ENCODE assay signal across 9 mouse cellular contexts in the genomic region with DNA sequence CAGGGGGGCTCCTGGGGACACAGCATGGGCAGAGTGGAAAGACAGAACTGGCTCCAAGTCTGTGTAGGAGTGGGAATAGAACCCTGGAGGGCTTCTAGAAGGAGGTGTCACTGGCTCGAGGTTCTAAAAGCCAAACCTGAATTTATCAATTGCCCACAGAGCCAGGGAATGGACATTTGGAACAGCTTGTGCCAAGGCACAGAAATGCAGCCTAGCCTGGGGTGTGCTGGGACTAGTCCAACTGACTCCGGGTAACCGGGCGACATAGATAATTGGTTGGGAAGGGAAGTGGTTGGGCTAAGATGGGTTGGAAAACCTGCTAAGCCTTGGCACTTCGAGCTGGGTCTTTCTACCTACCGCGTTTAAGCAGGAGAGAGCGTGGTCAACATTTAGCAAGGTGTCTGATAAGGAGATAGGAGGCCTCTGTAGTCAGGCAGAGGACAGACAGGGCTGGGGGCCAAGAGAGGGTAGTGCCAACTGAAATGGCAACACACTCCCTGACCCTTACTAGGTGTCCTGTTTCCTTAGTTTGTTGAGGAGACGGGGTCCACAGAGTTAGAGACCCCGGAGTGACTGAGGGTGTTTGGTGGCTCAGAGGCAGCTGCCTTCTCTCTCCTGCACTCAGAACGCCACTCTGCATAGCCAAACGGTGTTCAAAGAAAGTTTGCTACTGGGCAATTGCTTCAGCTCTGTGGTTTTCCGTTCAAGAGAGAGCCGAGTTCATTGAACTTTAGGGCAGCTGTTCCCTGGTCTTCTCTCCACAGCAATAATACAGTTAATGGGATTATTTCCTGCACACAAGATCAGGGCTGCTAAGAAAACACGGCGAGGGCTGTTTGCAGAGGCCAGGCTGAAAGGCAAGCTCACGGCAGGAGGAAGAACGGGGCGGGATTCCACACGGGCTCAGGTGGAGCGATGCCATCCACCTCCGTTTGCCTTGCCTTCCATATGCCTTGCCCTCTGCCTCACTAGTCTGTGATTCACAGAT.
DNase-seq lines count a peak whose midpoint lies in the region; ATAC-seq and TF ChIP-seq lines count a peak whose summit lies in the region.
"Had no signal": no experiment of that assay in that cellular context is flagged by ENCODE, and none has a peak within 500 bp of the region (broad histone marks: within the 10 kb centered on the region; RNA-seq: fewer than 3 reads in every experiment).

No protein-coding gene starts in this region.

- no peak overlapping the region for H3ac ChIP-seq in myocyte (ENCODE audit: control insufficient read depth, insufficient read length)

- H3K4me1 ChIP-seq in liver, embryonic 13.5 days (replicated peaks): peaks cover 24% of the 10 kb centered on the region
- H3K4me1 ChIP-seq in liver, embryonic 12.5 days: peaks cover 5% of the 10 kb centered on the region
- peaks cover 48% of the 10 kb centered on the region for H3K4me1 ChIP-seq in embryonic facial prominence, embryonic 12.5 days
- H3K4me1 ChIP-seq in kidney, embryonic 15.5 days: peaks cover 55% of the 10 kb centered on the region

- no peak overlapping the region for H3K4me3 ChIP-seq in liver, embryonic 13.5 days (replicated peaks)
- no peak overlapping the region for H3K4me3 ChIP-seq in liver, embryonic 12.5 days
- H3K4me3 ChIP-seq in embryonic facial prominence, embryonic 12.5 days: no peak overlapping the region
- no peak overlapping the region for H3K4me3 ChIP-seq in kidney, embryonic 15.5 days (replicated peaks)
- H3K4me3 ChIP-seq in myocyte: no peak overlapping the region

- ATAC-seq in liver, embryonic 13.5 days (ENCODE audit: low read depth): no peak
- no peak for ATAC-seq in liver, embryonic 12.5 days
- no peak for ATAC-seq in embryonic facial prominence, embryonic 12.5 days (ENCODE audit: insufficient number of reproducible peaks, insufficient read depth, low FRiP score, low TSS enrichment)
- no peak for ATAC-seq in kidney, embryonic 15.5 days (replicated peaks; ENCODE audit: low FRiP score)
- ATAC-seq in frontal cortex, adult (ENCODE audit: low TSS enrichment): no peak

- H3K79me2 ChIP-seq in myocyte (ENCODE audit: control insufficient read depth, insufficient read depth): no peaks in the 10 kb centered on the region

- DNase-seq in liver, embryonic 13.5 days: no peak
- DNase-seq in B cell, adult 2 months: no peak
- no peak for DNase-seq in gastrocnemius, adult 8-10 months (ENCODE audit: low spot score in 2 of 2)
- DNase-seq: heart, postnatal 14 days had no signal

- no peak for TF ChIP-seq POLR2A in myocyte (IDR thresholded peaks at IDR 0.05; ENCODE audit: insufficient read length, low read depth)

- no peak overlapping the region for H3K9ac ChIP-seq in liver, embryonic 13.5 days
- H3K9ac ChIP-seq in liver, embryonic 12.5 days: no peak overlapping the region
- H3K9ac ChIP-seq in embryonic facial prominence, embryonic 12.5 days: no peak overlapping the region
- no peak overlapping the region for H3K9ac ChIP-seq in kidney, embryonic 15.5 days

- no peak overlapping the region for H3K27ac ChIP-seq in liver, embryonic 13.5 days
- H3K27ac ChIP-seq in liver, embryonic 12.5 days: no peak overlapping the region
- H3K27ac ChIP-seq in embryonic facial prominence, embryonic 12.5 days: no peak overlapping the region
- H3K27ac ChIP-seq in kidney, embryonic 15.5 days: peak overlapping the region; percentile 46; the same call in 1 of the 2 replicates

- H3K36me3 ChIP-seq in liver, embryonic 13.5 days: no peaks in the 10 kb centered on the region
- H3K36me3 ChIP-seq in liver, embryonic 12.5 days: no peaks in the 10 kb centered on the region
- no peaks in the 10 kb centered on the region for H3K36me3 ChIP-seq in embryonic facial prominence, embryonic 12.5 days
- H3K36me3 ChIP-seq in kidney, embryonic 15.5 days: no peaks in the 10 kb centered on the region
- H3K36me3 ChIP-seq in myocyte (ENCODE audit: control insufficient read depth, insufficient read depth): no peaks in the 10 kb centered on the region

- H3K4me2 ChIP-seq in liver, embryonic 13.5 days: 0 out of 2 replicates have a peak overlapping the region, but pooled peaks have one; percentile 8
- no peak overlapping the region for H3K4me2 ChIP-seq in liver, embryonic 12.5 days
- peak overlapping the region; percentile 15; the same call in 1 of the 2 replicates for H3K4me2 ChIP-seq in embryonic facial prominence, embryonic 12.5 days (replicated peaks)
- H3K4me2 ChIP-seq in kidney, embryonic 15.5 days: peak overlapping the region; percentile 10
- H3K4me2 ChIP-seq in myocyte (ENCODE audit: low read depth): peak overlapping the region; percentile 41

- no peaks in the 10 kb centered on the region for H3K9me3 ChIP-seq in liver, embryonic 13.5 days (replicated peaks)
- H3K9me3 ChIP-seq in liver, embryonic 12.5 days (replicated peaks): no peaks in the 10 kb centered on the region
- H3K9me3 ChIP-seq in embryonic facial prominence, embryonic 12.5 days: no peaks in the 10 kb centered on the region
- H3K9me3 ChIP-seq in kidney, embryonic 15.5 days (replicated peaks): no peaks in the 10 kb centered on the region

- 28% methylated on average over 22 of the region's 22 CpGs for WGBS in liver, embryonic 13.5 days (ENCODE audit: insufficient replicate concordance)
- WGBS in liver, embryonic 12.5 days (ENCODE audit: insufficient replicate concordance): 29% methylated on average over 22 of the region's 22 CpGs
- 41% methylated on average over 22 of the region's 22 CpGs for WGBS in embryonic facial prominence, embryonic 12.5 days
- 36% methylated on average over 22 of the region's 22 CpGs for WGBS in kidney, embryonic 15.5 days

- peaks cover 53% of the 10 kb centered on the region for H3K27me3 ChIP-seq in liver, embryonic 13.5 days
- H3K27me3 ChIP-seq in liver, embryonic 12.5 days (replicated peaks): peaks cover 66% of the 10 kb centered on the region
- peaks cover 26% of the 10 kb centered on the region for H3K27me3 ChIP-seq in embryonic facial prominence, embryonic 12.5 days
- H3K27me3 ChIP-seq in kidney, embryonic 15.5 days: peaks cover 41% of the 10 kb centered on the region
- H3K27me3 ChIP-seq in myocyte (ENCODE audit: control insufficient read depth, insufficient read depth, insufficient read length): no peaks in the 10 kb centered on the region

TF ChIP-seq in myocyte, 11 proteins besides CTCF, POLR2A, EP300 and RAD21:
- TF ChIP-seq MYOG (IDR thresholded peaks at IDR 0.05; ENCODE audit: control insufficient read depth in 1 of 3, insufficient read depth in 1 of 3, insufficient read length in 2 of 3, low read depth in 2 of 3) (peak in 1 of 3 experiments; percentile 62), SRF (IDR thresholded peaks at IDR 0.05; ENCODE audit: control insufficient read depth, insufficient read length, low read depth) (no peak), MYOD1 (IDR thresholded peaks at IDR 0.05; ENCODE audit: control insufficient read depth in 1 of 3, insufficient read length in 2 of 3, low read depth in 2 of 3) (peak; percentile 25 to 40 (median 32))
